Mouse (Mus musculus): ENCODE results near the gene Zbtb22. TPM values are rescaled to one million over a fixed set of nuclear protein-coding genes. Genes with fewer than 3 reads are reported as not detected.

Gene Zbtb22
- 4.3 TPM for polyA plus RNA-seq (2015; fragmentation: Illumina TruSeq; extraction: RNeasy Lipid Tissue Mini Kit (QIAGEN cat#74804); ENCODE audit: insufficient read depth, low read depth, low replicate concordance)

DNA sequence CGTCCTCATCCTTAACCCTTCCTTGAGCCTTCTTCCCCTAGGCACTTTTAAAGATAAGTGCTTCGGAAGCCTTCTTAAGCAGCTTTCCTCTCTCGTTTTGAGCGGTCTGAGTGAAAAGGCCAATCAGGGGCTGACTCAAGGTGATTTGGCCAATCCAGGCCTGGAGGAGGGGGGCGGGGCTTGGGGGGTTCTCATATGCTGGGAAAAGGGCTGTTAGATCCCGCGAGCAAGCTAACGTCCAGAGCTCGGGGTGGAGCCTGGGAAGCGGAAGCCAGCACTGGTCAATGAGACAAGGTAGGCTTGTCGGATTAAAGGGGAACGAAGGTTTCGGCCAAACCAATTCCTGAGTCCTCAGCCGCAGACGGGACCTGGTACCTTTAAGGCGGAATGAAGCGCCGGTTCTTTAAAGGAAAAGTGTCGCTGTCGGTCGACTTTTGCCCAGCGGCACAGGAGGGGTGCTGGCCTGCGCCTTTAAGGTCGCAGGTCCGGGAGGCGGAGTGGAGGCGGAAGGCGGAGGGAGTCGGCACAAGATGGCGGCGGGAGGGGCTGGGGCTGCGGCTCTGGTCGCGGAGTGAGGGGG is at the start of gene Zbtb22, which contains the start of gene Tapbp:
Gene Zbtb22 (plus strand): TSS at position 234 of the 580 bp plus-strand sequence.
Gene Tapbp (plus strand): TSS at position 229 of the 580 bp plus-strand sequence.

GRCm38 (mm10) chr17:33873537-33873936 is 42.2 kb upstream of the Zbtb22 start, which contains the start of gene Gm7029:
TSS of gene Gm7029 (plus strand) at chr17:33873837.

GRCm38 (mm10) chr17:33890533-33891059 is 25.1 kb upstream of the Zbtb22 start, which contains the start of gene Kifc1:
TSS of gene Kifc1 (minus strand) at chr17:33890661.

GRCm38 (mm10) chr17:33904835-33905234 is 10.9 kb upstream of the Zbtb22 start, which contains the start of gene Platr17:
TSS of gene Platr17 (plus strand) at chr17:33905135.

GRCm38 (mm10) chr17:33909077-33909868 is 6.4 kb upstream of the Zbtb22 start, which contains the start of gene Daxx:
TSS of gene Daxx (plus strand) at chr17:33909414.

GRCm38 (mm10) chr17:33929371-33930279 is 13.9 kb downstream of the Zbtb22 start, which contains the start of gene Rgl2:
TSS of gene Rgl2 (plus strand) at chr17:33929543.

DNA sequence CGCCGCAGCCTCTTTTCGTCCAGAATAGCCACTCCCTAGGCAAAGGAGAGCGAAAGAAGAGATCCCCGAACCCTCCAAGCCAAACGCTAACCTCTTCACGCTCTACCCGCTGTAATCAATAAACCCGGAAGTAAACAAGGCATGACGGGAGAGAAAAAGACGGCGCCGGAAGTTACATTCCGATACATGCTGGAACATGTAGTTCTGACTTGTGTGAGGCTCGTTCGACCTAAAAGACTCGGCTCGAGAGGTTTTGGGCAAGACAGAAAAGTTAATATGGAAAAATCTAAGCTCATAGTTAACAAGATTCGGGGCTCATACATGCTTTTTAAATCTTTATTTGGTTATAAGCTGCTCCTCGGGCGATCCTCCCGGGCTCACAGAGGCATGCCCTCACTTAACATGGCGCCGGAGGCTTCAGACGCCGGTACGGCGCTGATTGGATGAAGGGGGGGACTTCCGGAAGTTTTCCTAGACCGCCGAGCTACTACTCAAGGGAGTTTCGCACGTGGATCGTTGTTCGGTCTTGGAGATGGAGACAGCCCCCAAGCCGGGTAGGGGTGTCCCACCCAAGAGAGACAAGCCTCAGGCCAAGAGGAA is 24.6 kb downstream of the Zbtb22 start, which contains the start of the genes Pfdn6 and Wdr46:
Gene Pfdn6 (minus strand): TSS at position 138 of the 600 bp plus-strand sequence.
Gene Wdr46 (plus strand): TSS at position 455 of the 600 bp plus-strand sequence.

DNA sequence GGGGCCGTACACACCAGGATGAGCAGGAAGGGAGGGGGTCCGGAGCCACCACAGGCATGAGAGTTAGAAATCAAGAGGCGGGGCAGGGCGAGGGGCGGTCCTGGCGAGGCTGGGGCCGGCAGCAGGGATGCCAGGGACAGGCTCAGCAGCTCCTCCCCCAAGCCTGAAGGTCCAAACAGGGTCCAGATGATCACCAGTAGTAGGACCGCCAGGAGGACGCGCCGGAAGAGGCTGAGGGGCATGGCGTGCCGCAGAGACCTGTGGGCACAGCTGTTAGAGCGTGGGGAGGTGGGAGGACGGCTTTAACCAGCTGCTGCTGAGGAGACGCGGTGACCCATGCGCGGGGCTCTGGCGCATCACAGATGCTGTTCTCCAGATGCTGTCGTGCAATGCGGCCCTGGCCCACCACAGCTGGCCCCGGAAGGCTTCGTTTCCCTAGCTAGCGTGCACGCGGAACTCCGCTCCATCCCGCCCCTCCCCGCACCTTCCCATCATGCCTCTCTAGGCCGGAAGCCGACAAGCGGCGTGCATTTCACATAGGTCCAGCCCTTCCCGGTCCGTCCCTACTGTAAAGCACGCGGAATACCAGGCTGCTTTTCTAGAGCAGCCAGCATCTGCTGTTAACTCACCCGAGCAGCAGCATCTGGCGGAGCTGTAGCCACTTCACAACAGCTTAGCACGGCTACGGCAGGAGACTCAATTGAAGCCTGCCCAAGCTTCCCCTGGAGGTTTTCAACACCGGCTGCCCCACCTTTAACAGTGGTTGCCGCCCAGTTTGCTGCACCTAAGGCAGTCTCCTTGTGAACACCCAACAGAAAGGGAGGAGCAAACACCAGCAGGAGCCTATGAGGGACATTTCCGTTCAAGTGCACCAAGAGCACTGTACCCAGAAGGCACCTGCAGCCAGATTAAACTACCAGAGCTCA is 35.6 kb downstream of the Zbtb22 start, which contains the start of gene B3galt4:
Gene B3galt4 (minus strand): TSS at position 468 of the 926 bp plus-strand sequence.

DNA sequence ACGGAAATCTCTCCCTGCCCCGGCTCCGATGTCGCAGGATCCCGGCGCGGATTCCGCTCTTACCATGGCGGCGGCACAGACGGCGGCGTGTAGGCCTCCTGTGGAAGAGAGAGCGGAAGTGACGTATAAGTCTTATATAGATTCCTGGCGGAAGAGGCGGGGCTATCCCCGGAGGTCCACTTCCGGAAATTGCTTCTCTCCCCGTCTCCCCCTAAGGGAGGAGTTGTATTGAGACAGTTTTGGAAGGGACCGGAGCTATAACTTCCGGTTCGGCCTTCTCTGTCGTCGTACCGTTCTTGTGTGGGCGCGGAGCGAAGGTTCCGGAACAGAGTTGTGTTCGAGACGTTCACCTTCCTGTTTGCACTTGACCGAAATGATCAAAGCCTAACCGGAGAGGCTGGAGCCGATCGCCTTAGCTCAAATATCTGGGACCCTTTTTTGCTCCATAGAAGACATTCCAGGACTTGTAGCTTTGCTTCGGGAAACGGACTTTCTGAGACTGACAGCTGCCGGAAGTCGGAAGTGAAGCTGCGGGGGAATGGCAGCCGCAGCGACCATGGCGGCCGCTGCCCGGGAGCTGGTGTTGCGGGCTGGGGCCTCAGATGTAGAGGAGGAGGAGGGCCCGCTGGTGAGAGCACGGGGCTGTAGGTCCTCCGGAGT is 40.0 kb downstream of the Zbtb22 start, which contains the start of the genes Vps52 and Rps18:
Gene Vps52 (plus strand): TSS at position 258 of the 660 bp plus-strand sequence.
Gene Rps18 (minus strand): TSS at position 447 of the 660 bp plus-strand sequence.

Other genes with a start within 250 kb of the Zbtb22 start
- gene Hnrnpm, start 229.0 kb upstream of the Zbtb22 start, polyA plus RNA-seq (2015; fragmentation: Illumina TruSeq; extraction: RNeasy Lipid Tissue Mini Kit (QIAGEN cat#74804); ENCODE audit: insufficient read depth, low read depth, low replicate concordance) = 32.3 TPM
- gene March2, start 197.2 kb upstream of the Zbtb22 start, polyA plus RNA-seq (2015; fragmentation: Illumina TruSeq; extraction: RNeasy Lipid Tissue Mini Kit (QIAGEN cat#74804); ENCODE audit: insufficient read depth, low read depth, low replicate concordance) = 16.5 TPM
- gene Rab11b, start 155.4 kb upstream of the Zbtb22 start, polyA plus RNA-seq (2015; fragmentation: Illumina TruSeq; extraction: RNeasy Lipid Tissue Mini Kit (QIAGEN cat#74804); ENCODE audit: insufficient read depth, low read depth, low replicate concordance) = 23.5 TPM
- gene Angptl4, start 134.1 kb upstream of the Zbtb22 start, polyA plus RNA-seq (2015; fragmentation: Illumina TruSeq; extraction: RNeasy Lipid Tissue Mini Kit (QIAGEN cat#74804); ENCODE audit: insufficient read depth, low read depth, low replicate concordance) = 6.9 TPM
- gene Kank3, start 105.4 kb upstream of the Zbtb22 start, polyA plus RNA-seq (2015; fragmentation: Illumina TruSeq; extraction: RNeasy Lipid Tissue Mini Kit (QIAGEN cat#74804); ENCODE audit: insufficient read depth, low read depth, low replicate concordance) = 38.1 TPM
- gene Rps28, start 91.3 kb upstream of the Zbtb22 start, polyA plus RNA-seq (2015; fragmentation: Illumina TruSeq; extraction: RNeasy Lipid Tissue Mini Kit (QIAGEN cat#74804); ENCODE audit: insufficient read depth, low read depth, low replicate concordance) = 1,005 TPM
- 92.9 TPM for gene Ndufa7, start 91.3 kb upstream of the Zbtb22 start, polyA plus RNA-seq (2015; fragmentation: Illumina TruSeq; extraction: RNeasy Lipid Tissue Mini Kit (QIAGEN cat#74804); ENCODE audit: insufficient read depth, low read depth, low replicate concordance)
- 11.7 TPM for gene Cd320, start 72.8 kb upstream of the Zbtb22 start, polyA plus RNA-seq (2015; fragmentation: Illumina TruSeq; extraction: RNeasy Lipid Tissue Mini Kit (QIAGEN cat#74804); ENCODE audit: insufficient read depth, low read depth, low replicate concordance)
- gene Gm7029, start 42.1 kb upstream of the Zbtb22 start, polyA plus RNA-seq (2015; fragmentation: Illumina TruSeq; extraction: RNeasy Lipid Tissue Mini Kit (QIAGEN cat#74804); ENCODE audit: insufficient read depth, low read depth, low replicate concordance) = not detected
- gene Kifc1, start 25.2 kb upstream of the Zbtb22 start, polyA plus RNA-seq (2015; fragmentation: Illumina TruSeq; extraction: RNeasy Lipid Tissue Mini Kit (QIAGEN cat#74804); ENCODE audit: insufficient read depth, low read depth, low replicate concordance) = 0.59 TPM
- not detected for gene Platr17, start 10.8 kb upstream of the Zbtb22 start, polyA plus RNA-seq (2015; fragmentation: Illumina TruSeq; extraction: RNeasy Lipid Tissue Mini Kit (QIAGEN cat#74804); ENCODE audit: insufficient read depth, low read depth, low replicate concordance)
- gene Daxx, start 6.5 kb upstream of the Zbtb22 start, polyA plus RNA-seq (2015; fragmentation: Illumina TruSeq; extraction: RNeasy Lipid Tissue Mini Kit (QIAGEN cat#74804); ENCODE audit: insufficient read depth, low read depth, low replicate concordance) = 9.3 TPM
- gene Tapbp, start within 50 bp of the Zbtb22 start, polyA plus RNA-seq (2015; fragmentation: Illumina TruSeq; extraction: RNeasy Lipid Tissue Mini Kit (QIAGEN cat#74804); ENCODE audit: insufficient read depth, low read depth, low replicate concordance) = 40.4 TPM
- gene Rgl2, start 13.6 kb downstream of the Zbtb22 start, polyA plus RNA-seq (2015; fragmentation: Illumina TruSeq; extraction: RNeasy Lipid Tissue Mini Kit (QIAGEN cat#74804); ENCODE audit: insufficient read depth, low read depth, low replicate concordance) = 33.8 TPM
- 33.2 TPM for gene Pfdn6, start 24.4 kb downstream of the Zbtb22 start, polyA plus RNA-seq (2015; fragmentation: Illumina TruSeq; extraction: RNeasy Lipid Tissue Mini Kit (QIAGEN cat#74804); ENCODE audit: insufficient read depth, low read depth, low replicate concordance)
- 3.8 TPM for gene Wdr46, start 24.8 kb downstream of the Zbtb22 start, polyA plus RNA-seq (2015; fragmentation: Illumina TruSeq; extraction: RNeasy Lipid Tissue Mini Kit (QIAGEN cat#74804); ENCODE audit: insufficient read depth, low read depth, low replicate concordance)
- gene B3galt4, start 35.6 kb downstream of the Zbtb22 start, polyA plus RNA-seq (2015; fragmentation: Illumina TruSeq; extraction: RNeasy Lipid Tissue Mini Kit (QIAGEN cat#74804); ENCODE audit: insufficient read depth, low read depth, low replicate concordance) = 2.8 TPM
- 12.3 TPM for gene Vps52, start 39.9 kb downstream of the Zbtb22 start, polyA plus RNA-seq (2015; fragmentation: Illumina TruSeq; extraction: RNeasy Lipid Tissue Mini Kit (QIAGEN cat#74804); ENCODE audit: insufficient read depth, low read depth, low replicate concordance)
- 762 TPM for gene Rps18, start 40.1 kb downstream of the Zbtb22 start, polyA plus RNA-seq (2015; fragmentation: Illumina TruSeq; extraction: RNeasy Lipid Tissue Mini Kit (QIAGEN cat#74804); ENCODE audit: insufficient read depth, low read depth, low replicate concordance)
- gene H2-K1, start 84.4 kb downstream of the Zbtb22 start, polyA plus RNA-seq (2015; fragmentation: Illumina TruSeq; extraction: RNeasy Lipid Tissue Mini Kit (QIAGEN cat#74804); ENCODE audit: insufficient read depth, low read depth, low replicate concordance) = 424 TPM
- gene Ring1, start 108.8 kb downstream of the Zbtb22 start, polyA plus RNA-seq (2015; fragmentation: Illumina TruSeq; extraction: RNeasy Lipid Tissue Mini Kit (QIAGEN cat#74804); ENCODE audit: insufficient read depth, low read depth, low replicate concordance) = 14.0 TPM
- 55.1 TPM for gene H2-Ke6, start 112.2 kb downstream of the Zbtb22 start, polyA plus RNA-seq (2015; fragmentation: Illumina TruSeq; extraction: RNeasy Lipid Tissue Mini Kit (QIAGEN cat#74804); ENCODE audit: insufficient read depth, low read depth, low replicate concordance)
- gene Slc39a7, start 115.8 kb downstream of the Zbtb22 start, polyA plus RNA-seq (2015; fragmentation: Illumina TruSeq; extraction: RNeasy Lipid Tissue Mini Kit (QIAGEN cat#74804); ENCODE audit: insufficient read depth, low read depth, low replicate concordance) = 42.1 TPM
- 19.4 TPM for gene Rxrb, start 115.9 kb downstream of the Zbtb22 start, polyA plus RNA-seq (2015; fragmentation: Illumina TruSeq; extraction: RNeasy Lipid Tissue Mini Kit (QIAGEN cat#74804); ENCODE audit: insufficient read depth, low read depth, low replicate concordance)
- 1.9 TPM for gene Col11a2, start 123.5 kb downstream of the Zbtb22 start, polyA plus RNA-seq (2015; fragmentation: Illumina TruSeq; extraction: RNeasy Lipid Tissue Mini Kit (QIAGEN cat#74804); ENCODE audit: insufficient read depth, low read depth, low replicate concordance)
- gene H2-Oa, start 176.4 kb downstream of the Zbtb22 start, polyA plus RNA-seq (2015; fragmentation: Illumina TruSeq; extraction: RNeasy Lipid Tissue Mini Kit (QIAGEN cat#74804); ENCODE audit: insufficient read depth, low read depth, low replicate concordance) = not detected
- 2.6 TPM for gene H2-DMa, start 203.6 kb downstream of the Zbtb22 start, polyA plus RNA-seq (2015; fragmentation: Illumina TruSeq; extraction: RNeasy Lipid Tissue Mini Kit (QIAGEN cat#74804); ENCODE audit: insufficient read depth, low read depth, low replicate concordance)
- 51.9 TPM for gene Brd2, start 206.7 kb downstream of the Zbtb22 start, polyA plus RNA-seq (2015; fragmentation: Illumina TruSeq; extraction: RNeasy Lipid Tissue Mini Kit (QIAGEN cat#74804); ENCODE audit: insufficient read depth, low read depth, low replicate concordance)
- gene H2-DMb2, start 227.4 kb downstream of the Zbtb22 start, polyA plus RNA-seq (2015; fragmentation: Illumina TruSeq; extraction: RNeasy Lipid Tissue Mini Kit (QIAGEN cat#74804); ENCODE audit: insufficient read depth, low read depth, low replicate concordance) = 1.9 TPM
- 7.8 TPM for gene H2-DMb1, start 237.2 kb downstream of the Zbtb22 start, polyA plus RNA-seq (2015; fragmentation: Illumina TruSeq; extraction: RNeasy Lipid Tissue Mini Kit (QIAGEN cat#74804); ENCODE audit: insufficient read depth, low read depth, low replicate concordance)

Measured in pancreas, adult 10 weeks (tissue).